ENCODE assay signal across 8 mouse cellular contexts in genomic region chr11:3422242-3422641, GRCm38 (mm10).
"Had no signal": no experiment of that assay in that cellular context is flagged by ENCODE, and none has a peak within 500 bp of the region (broad histone marks: within the 10 kb centered on the region; RNA-seq: fewer than 3 reads in every experiment).

No protein-coding gene starts in this region.

- DNase-seq: lung, adult 18-20 months; lung, embryonic 14.5 days; lung, postnatal 10 days; lung, postnatal 4 days; right cerebral cortex, postnatal 14 days; thymus, adult 2 months; thymus, postnatal 25 days; thymus, postnatal 4 days had no signal
